Mouse (Mus musculus): Measurements from ENCODE around the gene Zfp113. TPM values are rescaled to one million over a fixed set of nuclear protein-coding genes. Genes with fewer than 3 reads are reported as not detected.

Zfp113 gene
- total and polyA plus RNA-seq, 3 experiments: 0.66 to 23.7 (median 8.5) TPM

GRCm38 (mm10) chr5:138187661-138188306, 32.2 kb upstream of the Zfp113 start:
- peaks cover 64% of the 10 kb centered on the region for H3K36me3 ChIP-seq (replicated peaks)
- H3K9me3 ChIP-seq (replicated peaks): no peaks in the 10 kb centered on the region
- peaks cover 27% of the 10 kb centered on the region for H3K4me1 ChIP-seq (ENCODE audit: insufficient read depth, low read depth, low read length)
- H3K27me3 ChIP-seq (ENCODE audit: insufficient read depth, low read length): no peaks in the 10 kb centered on the region
- ATAC-seq (ENCODE audit: extremely low read depth, insufficient number of reproducible peaks, low FRiP score, poor library complexity, severe bottlenecking): peak; percentile 76
- TF ChIP-seq GATA1 (IDR thresholded peaks at IDR 0.05; ENCODE audit: borderline replicate concordance, low read length) (no peak), POLR2AphosphoS5 (IDR thresholded peaks at IDR 0.05; ENCODE audit: insufficient replicate concordance, low read depth, low read length) (no peak), TAL1 (conservative IDR thresholded peaks at IDR 0.05; ENCODE audit: low read depth, low read length) (no peak), GATA2 (IDR thresholded peaks at IDR 0.05; ENCODE audit: borderline replicate concordance, low read depth, low read length) (no peak), CTCF (IDR thresholded peaks at IDR 0.05; ENCODE audit: low read depth, low read length) (no peak)
- peak; percentile 40 for DNase-seq (ENCODE audit: low spot score)
- peak overlapping the region; percentile 87 for H3K4me3 ChIP-seq (ENCODE audit: low read depth, low read length)

GRCm38 (mm10) chr5:138186950-138187638, 31.6 kb upstream of the Zfp113 start, which contains the start of the genes Taf6 and Cnpy4:
Gene Taf6 (minus strand): TSS chr5:138187451.
Gene Cnpy4 (plus strand): TSS chr5:138187485.
- DNase-seq (ENCODE audit: low spot score) (peak; percentile 75), ATAC-seq (ENCODE audit: extremely low read depth, insufficient number of reproducible peaks, low FRiP score, poor library complexity, severe bottlenecking) (peak; percentile 76)
- Histone ChIP-seq H3K36me3 (replicated peaks) (peaks cover 64% of the 10 kb centered on the region), H3K9me3 (replicated peaks) (no peaks in the 10 kb centered on the region), H3K4me1 (ENCODE audit: insufficient read depth, low read depth, low read length) (peaks cover 27% of the 10 kb centered on the region), H3K4me3 (ENCODE audit: low read depth, low read length) (peak within 1 kb of the TSS; percentile 87), H3K27me3 (ENCODE audit: insufficient read depth, low read length) (no peaks in the 10 kb centered on the region)
- TF ChIP-seq GATA2 (IDR thresholded peaks at IDR 0.05; ENCODE audit: borderline replicate concordance, low read depth, low read length): no peak
- no peak for TF ChIP-seq GATA1 (IDR thresholded peaks at IDR 0.05; ENCODE audit: borderline replicate concordance, low read length)
- TF ChIP-seq TAL1 (conservative IDR thresholded peaks at IDR 0.05; ENCODE audit: low read depth, low read length): no peak
- no peak for TF ChIP-seq POLR2AphosphoS5 (IDR thresholded peaks at IDR 0.05; ENCODE audit: insufficient replicate concordance, low read depth, low read length)
- TF ChIP-seq CTCF (IDR thresholded peaks at IDR 0.05; ENCODE audit: low read depth, low read length): no peak

- ATAC-seq (ENCODE audit: extremely low read depth, insufficient number of reproducible peaks, low FRiP score, poor library complexity, severe bottlenecking): no peak
- no peak for DNase-seq (ENCODE audit: low spot score)
- no peaks in the 10 kb centered on the region for H3K9me3 ChIP-seq (replicated peaks)
- H3K27me3 ChIP-seq (ENCODE audit: insufficient read depth, low read length): no peaks in the 10 kb centered on the region
- H3K36me3 ChIP-seq (replicated peaks): peaks cover 79% of the 10 kb centered on the region
- H3K4me1 ChIP-seq (ENCODE audit: insufficient read depth, low read depth, low read length): peaks cover 49% of the 10 kb centered on the region
- TF ChIP-seq GATA2 (IDR thresholded peaks at IDR 0.05; ENCODE audit: borderline replicate concordance, low read depth, low read length) (no peak), CTCF (IDR thresholded peaks at IDR 0.05; ENCODE audit: low read depth, low read length) (no peak), TAL1 (conservative IDR thresholded peaks at IDR 0.05; ENCODE audit: low read depth, low read length) (no peak), POLR2AphosphoS5 (IDR thresholded peaks at IDR 0.05; ENCODE audit: insufficient replicate concordance, low read depth, low read length) (no peak), GATA1 (IDR thresholded peaks at IDR 0.05; ENCODE audit: borderline replicate concordance, low read length) (no peak)
- peak overlapping the region; percentile 30; the same call in 1 of the 2 replicates for H3K4me3 ChIP-seq (ENCODE audit: low read depth, low read length)
Measured at GRCm38 (mm10) chr5:138173217-138173616, 17.7 kb upstream of the Zfp113 start.

- Histone ChIP-seq H3K4me3 (ENCODE audit: low read depth, low read length) (peak within 1 kb of the TSS; percentile 90), H3K36me3 (replicated peaks) (peaks cover 79% of the 10 kb centered on the region), H3K4me1 (ENCODE audit: insufficient read depth, low read depth, low read length) (peaks cover 59% of the 10 kb centered on the region), H3K9me3 (replicated peaks) (no peaks in the 10 kb centered on the region), H3K27me3 (ENCODE audit: insufficient read depth, low read length) (no peaks in the 10 kb centered on the region; the same call in 1 of the 2 replicates)
- DNase-seq (ENCODE audit: low spot score) (peak; percentile 99), ATAC-seq (ENCODE audit: extremely low read depth, insufficient number of reproducible peaks, low FRiP score, poor library complexity, severe bottlenecking) (peak; percentile 86)
- TF ChIP-seq TAL1 (conservative IDR thresholded peaks at IDR 0.05; ENCODE audit: low read depth, low read length) (no peak), GATA2 (IDR thresholded peaks at IDR 0.05; ENCODE audit: borderline replicate concordance, low read depth, low read length) (no peak), CTCF (IDR thresholded peaks at IDR 0.05; ENCODE audit: low read depth, low read length) (no peak), POLR2AphosphoS5 (IDR thresholded peaks at IDR 0.05; ENCODE audit: insufficient replicate concordance, low read depth, low read length) (no peak), GATA1 (IDR thresholded peaks at IDR 0.05; ENCODE audit: borderline replicate concordance, low read length) (no peak)
Measured at GRCm38 (mm10) chr5:138171695-138172491, 16.3 kb upstream of the Zfp113 start, which contains the start of the genes Ap4m1 and Mcm7. Gene Ap4m1 (plus strand): TSS chr5:138172002. Gene Mcm7 (minus strand): TSS chr5:138172422.

- H3K4me3 ChIP-seq (ENCODE audit: low read depth, low read length): peak overlapping the region; percentile 90
- H3K4me1 ChIP-seq (ENCODE audit: insufficient read depth, low read depth, low read length): peaks cover 65% of the 10 kb centered on the region
- TF ChIP-seq GATA2 (IDR thresholded peaks at IDR 0.05; ENCODE audit: borderline replicate concordance, low read depth, low read length) (no peak), CTCF (IDR thresholded peaks at IDR 0.05; ENCODE audit: low read depth, low read length) (no peak), POLR2AphosphoS5 (IDR thresholded peaks at IDR 0.05; ENCODE audit: insufficient replicate concordance, low read depth, low read length) (no peak), TAL1 (conservative IDR thresholded peaks at IDR 0.05; ENCODE audit: low read depth, low read length) (no peak), GATA1 (IDR thresholded peaks at IDR 0.05; ENCODE audit: borderline replicate concordance, low read length) (no peak)
- DNase-seq (ENCODE audit: low spot score): peak; percentile 92
- H3K36me3 ChIP-seq (replicated peaks): peaks cover 81% of the 10 kb centered on the region
- H3K27me3 ChIP-seq (ENCODE audit: insufficient read depth, low read length): no peaks in the 10 kb centered on the region; the same call in 1 of the 2 replicates
- H3K9me3 ChIP-seq (replicated peaks): no peaks in the 10 kb centered on the region
- peak; percentile 68 for ATAC-seq (ENCODE audit: extremely low read depth, insufficient number of reproducible peaks, low FRiP score, poor library complexity, severe bottlenecking)
Measured at GRCm38 (mm10) chr5:138170936-138171561, 15.5 kb upstream of the Zfp113 start.

Data from G1E (cell line).